Mouse (Mus musculus): ENCODE results near the gene Frmd4a.

DNA sequence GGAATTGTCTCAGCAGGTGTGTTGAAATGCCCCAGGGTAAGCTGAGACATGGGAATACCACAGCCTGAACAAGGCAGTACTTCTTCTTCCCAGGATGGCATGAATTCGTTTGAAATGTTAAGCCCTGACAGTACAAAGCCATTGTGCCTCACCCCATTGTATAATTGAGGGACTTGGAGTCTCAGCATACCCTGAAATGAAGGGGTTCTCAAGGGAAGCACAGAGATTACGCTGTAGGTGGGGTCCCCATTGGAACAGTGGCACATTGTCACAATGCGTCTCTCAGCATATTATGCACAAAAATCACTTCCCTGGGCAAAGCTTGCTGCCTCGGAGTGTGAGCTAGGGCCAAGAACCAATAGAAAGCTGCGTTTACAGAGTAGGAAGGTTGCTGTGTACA lies 297.0 kb downstream of the Frmd4a start:
- TF ChIP-seq CHD2 (IDR thresholded peaks at IDR 0.05; ENCODE audit: low read depth, low read length) (no peak), ZNF384 (IDR thresholded peaks at IDR 0.05; ENCODE audit: low read depth, low read length) (no peak)

Data from ES-E14 (cell line).